Mouse (Mus musculus) MEL (cell line): ENCODE measurements around the gene Eci1. TPM values are rescaled to one million over a fixed set of nuclear protein-coding genes. Genes with fewer than 3 reads are reported as not detected.

Experiments used
- DNase-seq: peaks from one replicate; pipeline ENCODE4 v3.0.0; 2011; ENCODE audit warnings: low read depth, low spot score
- H3K27ac ChIP-seq: 2 replicates; pipeline ENCODE4 v1.5.1; 2012; ENCODE audit warnings: low read depth, mild to moderate bottlenecking, control low read depth, low read length, moderate library complexity; ENCODE audit not compliant: control insufficient read depth
- H3K27me3 ChIP-seq, 2 experiments: fragments of 150-350 bp in 1 of 2; sonication (generic) in 1 of 2; 2 replicates each; pipeline ENCODE4 v1.6.1; 2012; ENCODE audit warnings: low read length in 2 of 2, mild to moderate bottlenecking in 2 of 2, improper control_type of control experiment in 1 of 2, moderate library complexity in 1 of 2; ENCODE audit not compliant: insufficient read depth in 2 of 2, control insufficient read depth in 1 of 2
- H3K36me3 ChIP-seq, 2 experiments: 2 replicates each; pipeline ENCODE4 v1.6.1; 2012 to 2014; ENCODE audit warnings: low read length in 2 of 2, improper control_type of control experiment in 1 of 2, inconsistent platforms in 1 of 2, mild to moderate bottlenecking in 1 of 2; ENCODE audit not compliant: insufficient read depth in 2 of 2, control insufficient read depth in 1 of 2
- H3K4me1 ChIP-seq, 2 experiments: fragments of 150-350 bp in 1 of 2; sonication (generic) in 1 of 2; 2 replicates each; pipeline ENCODE4 v1.6.1; 2012; ENCODE audit warnings: low read length in 2 of 2, improper control_type of control experiment in 1 of 2, mild to moderate bottlenecking in 1 of 2; ENCODE audit not compliant: insufficient read depth in 2 of 2, control insufficient read depth in 1 of 2
- H3K4me3 ChIP-seq, 2 experiments: fragments of 150-350 bp in 1 of 2; sonication (generic) in 1 of 2; 2 replicates each; pipeline ENCODE4 v1.5.1; 2012; ENCODE audit warnings: low read depth in 2 of 2, low read length in 2 of 2, mild to moderate bottlenecking in 2 of 2, moderate library complexity in 2 of 2, control low read depth in 1 of 2, improper control_type of control experiment in 1 of 2; ENCODE audit not compliant: control insufficient read depth in 1 of 2, insufficient read depth in 1 of 2
- H3K79me2 ChIP-seq: 2 replicates; pipeline ENCODE4 v1.6.1; 2012; ENCODE audit warnings: mild to moderate bottlenecking, low read length, moderate library complexity; ENCODE audit not compliant: control insufficient read depth, poor library complexity, insufficient read depth
- H3K9ac ChIP-seq: 2 replicates; pipeline ENCODE4 v1.6.1; 2012; ENCODE audit warnings: low read depth, mild to moderate bottlenecking, control low read depth, low read length, moderate library complexity; ENCODE audit not compliant: control insufficient read depth, poor library complexity, severe bottlenecking
- H3K9me3 ChIP-seq: fragments of 150-350 bp; sonication (generic); replicated peaks from 2 replicates; pipeline ENCODE4 v1.6.1; 2012; ENCODE audit warnings: mild to moderate bottlenecking, low read length, improper control_type of control experiment, moderate library complexity; ENCODE audit not compliant: insufficient read depth
- CTCF ChIP-seq, 3 experiments: IDR thresholded peaks in 2 of 3; conservative IDR thresholded peaks in 1 of 3; 2 replicates each; pipeline ENCODE4 v1.5.1; 2011 to 2012; ENCODE audit warnings: low read length in 3 of 3, low read depth in 2 of 3, mild to moderate bottlenecking in 2 of 3, improper control_type of control experiment in 1 of 3, inconsistent platforms in 1 of 3, mixed read lengths in 1 of 3, moderate library complexity in 1 of 3; ENCODE audit not compliant: control insufficient read depth in 1 of 3, insufficient read depth in 1 of 3, poor library complexity in 1 of 3, severe bottlenecking in 1 of 3
- E2F4 ChIP-seq: IDR thresholded peaks from 2 replicates; pipeline ENCODE4 v1.6.1; 2011; ENCODE audit warnings: low read depth, low read length, improper control_type of control experiment, borderline replicate concordance
- ELF1 ChIP-seq: IDR thresholded peaks from 2 replicates; pipeline ENCODE4 v1.6.1; 2014; ENCODE audit warnings: low read depth, mild to moderate bottlenecking, inconsistent platforms, low read length, improper control_type of control experiment, moderate library complexity
- EP300 ChIP-seq, 2 experiments: IDR thresholded peaks; 2 replicates each; pipeline ENCODE4 v1.6.1; 2011; ENCODE audit warnings: improper control_type of control experiment in 2 of 2, low read length in 2 of 2, low read depth in 1 of 2, mild to moderate bottlenecking in 1 of 2
- ETS1 ChIP-seq: IDR thresholded peaks from 2 replicates; pipeline ENCODE4 v1.6.1; 2012; ENCODE audit warnings: low read depth, mild to moderate bottlenecking, inconsistent platforms, low read length, improper control_type of control experiment, moderate library complexity
- GABPA ChIP-seq: IDR thresholded peaks from 2 replicates; pipeline ENCODE4 v1.6.1; 2012; ENCODE audit warnings: low read depth, mild to moderate bottlenecking, inconsistent platforms, low read length, improper control_type of control experiment, moderate library complexity
- GATA1 ChIP-seq: IDR thresholded peaks from 2 replicates; pipeline ENCODE4 v1.6.1; 2011; ENCODE audit warnings: low read depth, low read length, improper control_type of control experiment
- JUND ChIP-seq: IDR thresholded peaks from 2 replicates; pipeline ENCODE4 v1.6.1; 2011; ENCODE audit warnings: low read depth, mild to moderate bottlenecking, improper control_type of control experiment, low read length
- KAT2A ChIP-seq: conservative IDR thresholded peaks from 2 replicates; pipeline ENCODE4 v1.6.1; 2012; ENCODE audit warnings: low read depth, low read length, improper control_type of control experiment, inconsistent platforms
- MAX ChIP-seq: IDR thresholded peaks from 2 replicates; pipeline ENCODE4 v1.6.1; 2011; ENCODE audit warnings: low read length, improper control_type of control experiment
- MAZ ChIP-seq: IDR thresholded peaks from 2 replicates; pipeline ENCODE4 v1.6.1; 2012; ENCODE audit warnings: low read depth, mild to moderate bottlenecking, inconsistent platforms, low read length, improper control_type of control experiment
- MXI1 ChIP-seq: IDR thresholded peaks from 2 replicates; pipeline ENCODE4 v1.6.1; 2011; ENCODE audit warnings: mild to moderate bottlenecking, low read depth, low read length, improper control_type of control experiment
- MYC ChIP-seq: IDR thresholded peaks from 2 replicates; pipeline ENCODE4 v1.6.1; 2011; ENCODE audit warnings: low read depth, mild to moderate bottlenecking, low read length, improper control_type of control experiment, moderate library complexity
- NELFE ChIP-seq: IDR thresholded peaks from 2 replicates; pipeline ENCODE4 v1.6.1; 2011; ENCODE audit warnings: low read depth, low read length, improper control_type of control experiment
- POLR2AphosphoS2 ChIP-seq: IDR thresholded peaks from 2 replicates; pipeline ENCODE4 v1.6.1; 2011; ENCODE audit warnings: low read length, improper control_type of control experiment
- POLR2AphosphoS5 ChIP-seq: IDR thresholded peaks from 2 replicates; pipeline ENCODE4 v1.6.1; 2012; ENCODE audit warnings: low read depth, borderline replicate concordance, mild to moderate bottlenecking, inconsistent platforms, low read length, moderate library complexity, mixed read lengths
- RAD21 ChIP-seq: IDR thresholded peaks from 2 replicates; pipeline ENCODE4 v1.6.1; 2011; ENCODE audit warnings: mild to moderate bottlenecking, low read depth, low read length, improper control_type of control experiment
- RCOR1 ChIP-seq: IDR thresholded peaks from 2 replicates; pipeline ENCODE4 v1.6.1; 2012; ENCODE audit warnings: low read depth, mild to moderate bottlenecking, inconsistent platforms, low read length, improper control_type of control experiment
- SIN3A ChIP-seq: IDR thresholded peaks from 2 replicates; pipeline ENCODE4 v1.6.1; 2012; ENCODE audit warnings: low read length, improper control_type of control experiment, inconsistent platforms
- SMC3 ChIP-seq: IDR thresholded peaks from 2 replicates; pipeline ENCODE4 v1.6.1; 2011; ENCODE audit warnings: low read depth, low read length, improper control_type of control experiment
- TAL1 ChIP-seq: IDR thresholded peaks from 2 replicates; pipeline ENCODE4 v1.6.1; 2012; ENCODE audit warnings: mild to moderate bottlenecking, inconsistent platforms, low read length, moderate library complexity, mixed read lengths
- TBP ChIP-seq: IDR thresholded peaks from 2 replicates; pipeline ENCODE4 v1.8.0; 2011; ENCODE audit warnings: low read depth, low read length, improper control_type of control experiment
- USF1 ChIP-seq: IDR thresholded peaks from 2 replicates; pipeline ENCODE4 v1.6.1; 2014; ENCODE audit warnings: low read depth, mild to moderate bottlenecking, inconsistent platforms, low read length, improper control_type of control experiment, moderate library complexity
- ZC3H11A ChIP-seq: IDR thresholded peaks from 2 replicates; pipeline ENCODE4 v1.6.1; 2012; ENCODE audit warnings: low read depth, mild to moderate bottlenecking, inconsistent platforms, low read length, improper control_type of control experiment
- ZMIZ1 ChIP-seq: IDR thresholded peaks from 2 replicates; pipeline ENCODE4 v1.6.1; 2012; ENCODE audit warnings: low read depth, mild to moderate bottlenecking, inconsistent platforms, low read length, improper control_type of control experiment, moderate library complexity
- polyA plus RNA-seq, 2 experiments: library from polyadenylated mRNA; stranded (reverse) in 1 of 2; unstranded in 1 of 2; fragments of >175 nt in 1 of 2; fragments of >200 nt in 1 of 2; gene quantifications; 2 replicates each; pipeline versions ENCODE4 v1.2.1 to v1.2.4; 2012; ENCODE audit warnings: low replicate concordance in 2 of 2, low read depth in 1 of 2; ENCODE audit not compliant: insufficient read length in 2 of 2, insufficient read depth in 1 of 2, missing spikeins in 1 of 2
- total RNA-seq: library from RNA; depleted of rRNA; stranded (reverse); fragments of 300-350 nt; gene quantifications from 2 replicates; pipeline ENCODE4 v1.2.3, GENCODE M21; 2012

Eci1 gene
- total and polyA plus RNA-seq, 3 experiments: 48.6 to 65.6 TPM; not detected in 1

DNA sequence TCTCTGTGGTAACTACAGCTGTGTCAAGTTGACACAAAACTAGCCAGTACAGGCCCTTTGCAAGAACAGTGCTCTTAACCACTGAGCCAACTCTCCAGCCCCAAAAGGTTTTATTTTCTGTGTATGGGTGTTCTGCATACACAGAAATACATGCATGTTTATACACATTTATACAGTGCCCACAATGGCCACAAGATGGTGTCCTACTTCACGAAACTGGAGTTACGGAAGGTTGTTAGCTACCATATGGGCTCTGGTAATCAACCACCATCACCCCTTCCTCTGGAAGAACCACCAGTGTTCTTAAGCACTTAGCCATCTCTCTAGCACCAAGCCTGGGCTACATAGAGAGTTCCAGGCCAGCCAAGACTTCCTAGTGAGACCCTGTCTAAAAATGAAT, 35.1 kb downstream of the Eci1 start:
- H3K9ac ChIP-seq: no peak overlapping the region
- H3K27ac ChIP-seq: no peak overlapping the region
- peaks cover under 1% of the 10 kb centered on the region; the same call in 1 of the 2 replicates for H3K79me2 ChIP-seq
- no peaks in the 10 kb centered on the region for H3K27me3 ChIP-seq
- peaks cover 0 to 12% of the 10 kb centered on the region in 2 experiments; a peak in 3 of 4 replicates for H3K4me1 ChIP-seq
- H3K9me3 ChIP-seq: no peaks in the 10 kb centered on the region
- H3K36me3 ChIP-seq: peaks cover 0 to 5% of the 10 kb centered on the region in 2 experiments; a peak in 2 of 4 replicates
- peak; percentile 81 for DNase-seq
- TF ChIP-seq JUND: no peak
- TF ChIP-seq KAT2A: no peak
- TF ChIP-seq MAZ: no peak
- no peak for TF ChIP-seq POLR2AphosphoS5
- TF ChIP-seq ZC3H11A: peak; percentile 62
- TF ChIP-seq ZMIZ1: no peak
- 0 out of 2 replicates have a peak, but pooled peaks have one; percentile 23 for TF ChIP-seq SIN3A
- peak; percentile 81 for TF ChIP-seq RAD21
- TF ChIP-seq MAX: no peak
- peak; percentile 73 for TF ChIP-seq SMC3
- peak; percentile 50 to 87 (median 54) for TF ChIP-seq CTCF (IDR thresholded peaks at IDR 0.05 in 2 of 3, conservative IDR thresholded peaks at IDR 0.05 in 1 of 3; ENCODE audit: control insufficient read depth in 1 of 3, insufficient read depth in 1 of 3, low read depth in 2 of 3, low read length in 3 of 3, poor library complexity in 1 of 3, severe bottlenecking in 1 of 3)
- TF ChIP-seq NELFE: no peak
- no peak overlapping the region for H3K4me3 ChIP-seq

DNA sequence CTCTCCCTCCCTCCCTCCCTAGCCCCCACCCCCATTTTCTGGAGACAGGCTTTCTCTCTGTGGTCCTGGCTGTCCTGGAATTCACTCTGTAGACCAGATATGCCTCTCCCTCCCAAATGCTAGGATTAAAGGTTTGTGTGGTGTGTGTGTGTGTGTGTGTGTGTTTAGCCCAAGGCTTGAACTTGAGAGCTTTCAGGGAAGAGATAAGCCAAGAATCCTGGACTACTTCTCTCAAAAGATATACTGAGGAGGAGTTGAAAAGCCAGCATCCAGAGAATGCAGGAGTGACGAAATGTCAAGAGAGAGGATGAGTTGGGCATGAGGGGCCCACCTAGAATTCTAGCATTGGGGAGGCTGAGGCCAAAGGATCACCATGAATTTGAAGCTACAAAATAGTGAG, 36.5 kb downstream of the Eci1 start:
- no peak overlapping the region for H3K4me3 ChIP-seq

DNA sequence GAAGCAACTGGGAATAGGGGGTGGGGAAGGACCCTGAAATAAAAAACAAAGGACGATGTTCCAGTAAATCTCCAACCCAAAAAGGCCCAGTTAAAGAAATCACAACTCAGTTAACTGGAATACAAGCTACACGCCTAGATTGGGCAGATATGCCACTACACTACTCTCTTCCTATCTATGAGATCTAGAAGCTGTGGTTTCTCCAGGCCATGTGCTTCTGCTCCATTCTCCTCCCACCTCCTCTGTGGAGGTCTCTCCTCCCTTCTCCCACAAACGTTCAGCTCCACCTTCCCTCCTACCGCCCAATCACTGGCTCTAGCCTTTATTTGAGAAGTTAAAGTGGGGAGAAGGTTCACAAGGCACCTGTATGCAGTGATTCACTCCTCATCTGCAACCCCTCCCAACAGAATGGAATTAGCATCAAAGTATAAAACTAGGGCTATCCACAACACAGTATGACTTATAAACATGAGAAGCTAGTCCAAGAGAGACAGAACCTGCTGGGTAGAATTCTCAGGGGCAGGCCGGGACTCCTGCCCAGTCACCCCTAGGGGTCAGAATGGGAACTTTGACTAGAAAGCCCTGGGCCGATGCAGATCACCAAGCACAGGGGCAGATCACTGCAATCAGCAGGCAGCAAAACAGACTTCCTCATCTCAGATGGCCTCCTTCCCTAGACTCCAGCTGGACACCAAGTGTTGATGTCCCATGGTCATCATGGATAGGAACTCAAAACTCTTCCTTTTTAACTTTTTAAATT, 37.1 kb downstream of the Eci1 start:
- no peak overlapping the region for H3K9ac ChIP-seq
- H3K4me1 ChIP-seq: peaks cover 0 to 12% of the 10 kb centered on the region in 2 experiments; a peak in 3 of 4 replicates
- no peak for TF ChIP-seq TBP
- peak; percentile 56; the same call in 1 of the 2 replicates for TF ChIP-seq RCOR1
- no peak for TF ChIP-seq ETS1
- TF ChIP-seq GABPA: no peak
- peak; percentile 45; the same call in 1 of the 2 replicates for TF ChIP-seq MXI1
- no peak for TF ChIP-seq ELF1
- TF ChIP-seq TAL1: no peak
- no peak for TF ChIP-seq ZMIZ1
- no peak for TF ChIP-seq POLR2AphosphoS2
- no peak for TF ChIP-seq E2F4
- TF ChIP-seq GATA1: peak; percentile 54
- no peak for TF ChIP-seq EP300 (IDR thresholded peaks at IDR 0.05; ENCODE audit: low read depth in 1 of 2, low read length in 2 of 2)
- TF ChIP-seq MYC: peak; percentile 69; the same call in 1 of the 2 replicates
- TF ChIP-seq KAT2A: no peak
- TF ChIP-seq ZC3H11A: no peak

More for the DNA sequence above, 36.5 kb downstream of the Eci1 start:
- Histone ChIP-seq H3K27ac (no peak overlapping the region), H3K9me3 (no peaks in the 10 kb centered on the region), H3K4me1 (peaks cover 0 to 12% of the 10 kb centered on the region in 2 experiments; a peak in 3 of 4 replicates)
- DNase-seq: no peak
- TF ChIP-seq MAZ (no peak), USF1 (no peak), ZMIZ1 (no peak), MYC (no peak), E2F4 (no peak)
- TF ChIP-seq, all 39 proteins: peak for 0
- H3K79me2 ChIP-seq: no peaks in the 10 kb centered on the region
- peaks cover 0 to 4% of the 10 kb centered on the region in 2 experiments; a peak in 2 of 4 replicates for H3K36me3 ChIP-seq
- no peak overlapping the region for H3K9ac ChIP-seq
- H3K27me3 ChIP-seq: no peaks in the 10 kb centered on the region

More for the DNA sequence above, 37.1 kb downstream of the Eci1 start:
- Histone ChIP-seq H3K27ac (no peak overlapping the region), H3K9me3 (no peaks in the 10 kb centered on the region), H3K4me3 (no peak overlapping the region), H3K79me2 (no peaks in the 10 kb centered on the region), H3K27me3 (no peaks in the 10 kb centered on the region), H3K36me3 (peaks cover 0 to 4% of the 10 kb centered on the region in 2 experiments; a peak in 2 of 4 replicates)
- DNase-seq: peak; percentile 77
